ENCODE assay signal across 7 mouse cellular contexts in the genomic region with DNA sequence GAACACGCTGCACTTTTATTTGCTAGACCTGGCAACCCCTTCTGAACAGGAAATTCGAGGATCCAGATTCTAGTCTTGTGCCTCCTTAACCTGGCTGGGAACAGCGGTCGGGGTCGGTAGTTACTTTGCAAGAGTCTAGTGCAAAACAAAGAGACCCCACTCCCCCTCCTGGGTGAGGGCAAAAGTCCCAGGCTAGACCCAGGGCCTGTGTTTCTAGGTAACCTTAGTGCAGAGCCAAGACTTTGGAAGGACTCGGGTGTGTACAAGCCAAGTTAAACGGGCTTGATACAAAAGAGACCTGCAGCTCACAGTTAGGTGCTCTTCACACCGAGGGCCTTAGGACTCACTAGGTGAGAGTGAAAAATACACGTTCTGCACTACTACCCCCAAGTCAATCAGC. TPM values are rescaled to one million over a fixed set of nuclear protein-coding genes. Genes with fewer than 3 reads are reported as not detected.
A peak's percentile ranks its signal among the peaks of the same experiment; 100 is the strongest.
DNase-seq lines count a peak whose midpoint lies in the region; ATAC-seq and TF ChIP-seq lines count a peak whose summit lies in the region.

No protein-coding gene starts in this region.

- WGBS in lung, postnatal 0 days: 49% methylated on average over 9 of the region's 9 CpGs
- 53% methylated on average over 9 of the region's 9 CpGs for WGBS in lung, adult 2 months
- WGBS in heart, embryonic 15.5 days: 48% methylated on average over 9 of the region's 9 CpGs
- WGBS in liver, embryonic 12.5 days (ENCODE audit: insufficient replicate concordance): 50% methylated on average over 9 of the region's 9 CpGs
- WGBS in stomach, postnatal 0 days: 66% methylated on average over 9 of the region's 9 CpGs

- H3K4me1 ChIP-seq in lung, postnatal 0 days (ENCODE audit: insufficient read depth, low read depth, low read length): peaks cover 3% of the 10 kb centered on the region; the same call in 1 of the 2 replicates
- H3K4me1 ChIP-seq in lung, adult 2 months (ENCODE audit: control insufficient read depth, insufficient read depth, low read length): no peaks in the 10 kb centered on the region
- peaks cover 50% of the 10 kb centered on the region for H3K4me1 ChIP-seq in heart, embryonic 15.5 days (replicated peaks)
- peaks cover 11% of the 10 kb centered on the region for H3K4me1 ChIP-seq in liver, embryonic 12.5 days
- 0 out of 2 replicates have a peak, but pooled peaks cover 2% of the 10 kb centered on the region for H3K4me1 ChIP-seq in stomach, postnatal 0 days (replicated peaks; ENCODE audit: control insufficient read depth, insufficient read depth)

- H3K27ac ChIP-seq in lung, postnatal 0 days (ENCODE audit: low read length): no peak overlapping the region
- H3K27ac ChIP-seq in heart, embryonic 15.5 days: peak overlapping the region; percentile 94
- no peak overlapping the region for H3K27ac ChIP-seq in liver, embryonic 12.5 days
- no peak overlapping the region for H3K27ac ChIP-seq in stomach, postnatal 0 days (replicated peaks)

- intact Hi-C loops in left cerebral cortex, postnatal 14 days (cut with DNase I): loop anchor here (5.0 kb wide), 1 partner anchor 200 kb away; no protein-coding TSS in a partner anchor

- no peaks in the 10 kb centered on the region for H3K9me3 ChIP-seq in lung, postnatal 0 days (ENCODE audit: low read length)
- no peaks in the 10 kb centered on the region for H3K9me3 ChIP-seq in heart, embryonic 15.5 days (replicated peaks)
- H3K9me3 ChIP-seq in liver, embryonic 12.5 days (replicated peaks): no peaks in the 10 kb centered on the region
- H3K9me3 ChIP-seq in stomach, postnatal 0 days (ENCODE audit: control insufficient read depth, low read length): no peaks in the 10 kb centered on the region

- peak overlapping the region; percentile 44 for H3K4me3 ChIP-seq in lung, postnatal 0 days (ENCODE audit: low read depth, low read length)
- H3K4me3 ChIP-seq in lung, adult 2 months (replicated peaks; ENCODE audit: extremely low read depth, low read depth, low read length): no peak overlapping the region
- H3K4me3 ChIP-seq in heart, embryonic 15.5 days: peak overlapping the region; percentile 51
- peak overlapping the region; percentile 43 for H3K4me3 ChIP-seq in liver, embryonic 12.5 days
- H3K4me3 ChIP-seq in stomach, postnatal 0 days (ENCODE audit: low read depth, low read length): peak overlapping the region; percentile 42

- ATAC-seq in lung, postnatal 0 days: no peak
- peak; percentile 7; the same call in 1 of the 2 replicates for ATAC-seq in heart, embryonic 15.5 days (replicated peaks; ENCODE audit: insufficient number of reproducible peaks, insufficient read depth, low FRiP score, low read depth)
- ATAC-seq in liver, embryonic 12.5 days: peak; percentile 8; the same call in 1 of the 2 replicates
- ATAC-seq in stomach, postnatal 0 days (ENCODE audit: low FRiP score, low TSS enrichment): no peak

- DNase-seq in lung, postnatal 0 days (ENCODE audit: low spot score): no peak
- no peak for DNase-seq in lung, adult 2 months
- DNase-seq in stomach, postnatal 0 days (ENCODE audit: low spot score): no peak
- no peak for DNase-seq in gastrocnemius, adult 8-10 months (ENCODE audit: low spot score in 2 of 2)
- DNase-seq in left cerebral cortex, postnatal 14 days (ENCODE audit: low spot score in 2 of 2): no peak

- H3K27me3 ChIP-seq in lung, postnatal 0 days (replicated peaks; ENCODE audit: insufficient read depth, low read length): no peaks in the 10 kb centered on the region
- H3K27me3 ChIP-seq in heart, embryonic 15.5 days: no peaks in the 10 kb centered on the region
- H3K27me3 ChIP-seq in liver, embryonic 12.5 days (replicated peaks): peaks cover 24% of the 10 kb centered on the region
- H3K27me3 ChIP-seq in stomach, postnatal 0 days (ENCODE audit: control insufficient read depth, insufficient read depth, low read length): no peaks in the 10 kb centered on the region

- no peaks in the 10 kb centered on the region for H3K36me3 ChIP-seq in lung, postnatal 0 days (ENCODE audit: insufficient read depth, low read length)
- no peaks in the 10 kb centered on the region for H3K36me3 ChIP-seq in heart, embryonic 15.5 days
- H3K36me3 ChIP-seq in liver, embryonic 12.5 days: no peaks in the 10 kb centered on the region
- no peaks in the 10 kb centered on the region for H3K36me3 ChIP-seq in stomach, postnatal 0 days (ENCODE audit: control insufficient read depth, insufficient read depth, low read length)

- no peak for TF ChIP-seq EP300 in lung, postnatal 0 days (IDR thresholded peaks at IDR 0.05)
- no peak for TF ChIP-seq EP300 in stomach, postnatal 0 days (optimal IDR thresholded peaks at IDR 0.05)

- no peak for TF ChIP-seq POLR2A in lung, adult 2 months (IDR thresholded peaks at IDR 0.05; ENCODE audit: borderline replicate concordance, extremely low read depth, low read depth, low read length)

- H3K9ac ChIP-seq in lung, postnatal 0 days (replicated peaks; ENCODE audit: low read depth): peak overlapping the region; percentile 46; the same call in 1 of the 2 replicates
- peak overlapping the region; percentile 56 for H3K9ac ChIP-seq in heart, embryonic 15.5 days
- H3K9ac ChIP-seq in liver, embryonic 12.5 days: no peak overlapping the region
- peak overlapping the region; percentile 72; the same call in 1 of the 2 replicates for H3K9ac ChIP-seq in stomach, postnatal 0 days (ENCODE audit: low read length)

- TF ChIP-seq CTCF in lung, postnatal 0 days (IDR thresholded peaks at IDR 0.05): no peak
- no peak for TF ChIP-seq CTCF in lung, adult 2 months (IDR thresholded peaks at IDR 0.05; ENCODE audit: insufficient read depth, low read length)
- TF ChIP-seq CTCF in stomach, postnatal 0 days (IDR thresholded peaks at IDR 0.05; ENCODE audit: low read depth): no peak

- peak overlapping the region; percentile 72 for H3K4me2 ChIP-seq in lung, postnatal 0 days (replicated peaks; ENCODE audit: low read depth, low read length)
- H3K4me2 ChIP-seq in heart, embryonic 15.5 days: peak overlapping the region; percentile 80
- peak overlapping the region; percentile 74 for H3K4me2 ChIP-seq in liver, embryonic 12.5 days
- peak overlapping the region; percentile 75 for H3K4me2 ChIP-seq in stomach, postnatal 0 days (replicated peaks; ENCODE audit: low read depth)

RNA-seq across cellular contexts. Expression of gene Crebbp, which starts 53.7 kb away (rescaled TPM):
- 24.7 and 30.6 TPM in 2 replicates for polyA plus RNA-seq in lung, postnatal 0 days (2015; fragmentation: Nextera tagmentation; extraction: Ambion mirVana)
- polyA plus RNA-seq in lung, adult 2 months (2012; rRNA removed): 31.8 and 43.4 TPM in 2 replicates
- polyA plus RNA-seq in heart, embryonic 15.5 days (2015; fragmentation: Nextera tagmentation; extraction: Ambion mirVana): 19.6 and 21.6 TPM in 2 replicates
- polyA plus RNA-seq in liver, embryonic 12.5 days (2016; fragmentation: Nextera tagmentation; extraction: Ambion mirVana): 11.6 and 12.1 TPM in 2 replicates
- polyA plus RNA-seq in stomach, postnatal 0 days (2015; fragmentation: Nextera tagmentation; extraction: Ambion mirVana): 14.4 and 14.8 TPM in 2 replicates
- 10 to 100 TPM; 36.3 to 38.3 (median 37.0) TPM for total RNA-seq in gastrocnemius, adult 8-10 months (2022)
- 10 to 100 TPM; 79.0 to 86.1 TPM for total RNA-seq in left cerebral cortex, postnatal 14 days (2021)

Comparison
In these comparisons a context has a peak if more than half of its experiments do, and no peak if none do; other contexts are left out.
1. ATAC-seq: peak in heart, embryonic 15.5 days (single experiment) and liver, embryonic 12.5 days (single experiment); none in lung, postnatal 0 days (single experiment) and stomach, postnatal 0 days (single experiment).
2. Peak in every context shown above with its lines, with median percentiles within 50 percentile points of each other: H3K4me2 ChIP-seq.